Mouse (Mus musculus): ENCODE data around the gene Ebp. TPM values are rescaled to one million over a fixed set of nuclear protein-coding genes. Genes with fewer than 3 reads are reported as not detected.
A peak's percentile ranks its signal among the peaks of the same experiment; 100 is the strongest.

The Ebp gene
- polyA plus RNA-seq, 1 experiment from 2014 or later = 23.3 TPM

GRCm38 (mm10) chrX:8143750-8144149 is 49.6 kb downstream of the Ebp start:
- no peaks in the 10 kb centered on the region for H3K27me3 ChIP-seq
- H3K4me3 ChIP-seq (replicated peaks) = peak overlapping the region; percentile 56
- ATAC-seq (ENCODE audit: insufficient number of reproducible peaks, insufficient read depth, low FRiP score, low TSS enrichment, low read depth) = no peak
- H3K27ac ChIP-seq = no peak overlapping the region
- H3K4me1 ChIP-seq (replicated peaks) = 0 out of 2 replicates have a peak, but pooled peaks cover 6% of the 10 kb centered on the region
- peaks cover 35% of the 10 kb centered on the region for H3K36me3 ChIP-seq
- H3K4me2 ChIP-seq = peak overlapping the region; percentile 82
- no peaks in the 10 kb centered on the region for H3K9me3 ChIP-seq
- H3K9ac ChIP-seq (replicated peaks) = peak overlapping the region; percentile 78
- WGBS = 71% methylated on average over 7 of the region's 7 CpGs

- H3K4me2 ChIP-seq = peak overlapping the region; percentile 13; the same call in 1 of the 2 replicates
- no peaks in the 10 kb centered on the region for H3K27me3 ChIP-seq
- 90% methylated on average over 7 of the region's 7 CpGs for WGBS
- H3K4me3 ChIP-seq (replicated peaks) = no peak overlapping the region
- no peak for ATAC-seq (ENCODE audit: insufficient number of reproducible peaks, insufficient read depth, low FRiP score, low TSS enrichment, low read depth)
- 0 out of 2 replicates have a peak, but pooled peaks cover 6% of the 10 kb centered on the region for H3K4me1 ChIP-seq (replicated peaks)
- no peaks in the 10 kb centered on the region for H3K9me3 ChIP-seq
- H3K27ac ChIP-seq = no peak overlapping the region
- peaks cover 43% of the 10 kb centered on the region for H3K36me3 ChIP-seq
- no peak overlapping the region for H3K9ac ChIP-seq (replicated peaks)
Observed at GRCm38 (mm10) chrX:8142948-8143347, 50.4 kb downstream of the Ebp start.

- H3K9ac ChIP-seq (replicated peaks) = no peak overlapping the region
- H3K4me2 ChIP-seq = no peak overlapping the region
- H3K4me3 ChIP-seq (replicated peaks) = no peak overlapping the region
- H3K4me1 ChIP-seq (replicated peaks) = 0 out of 2 replicates have a peak, but pooled peaks cover 6% of the 10 kb centered on the region
- H3K36me3 ChIP-seq = peaks cover 46% of the 10 kb centered on the region
- WGBS = 73% methylated on average over 3 of the region's 3 CpGs
- H3K27ac ChIP-seq = no peak overlapping the region
- ATAC-seq (ENCODE audit: insufficient number of reproducible peaks, insufficient read depth, low FRiP score, low TSS enrichment, low read depth) = no peak
- H3K27me3 ChIP-seq = no peaks in the 10 kb centered on the region
- H3K9me3 ChIP-seq = no peaks in the 10 kb centered on the region
Observed at GRCm38 (mm10) chrX:8141058-8141457, 52.3 kb downstream of the Ebp start.

GRCm38 (mm10) chrX:8140446-8140845 is 52.9 kb downstream of the Ebp start:
- Histone ChIP-seq H3K9me3 (no peaks in the 10 kb centered on the region), H3K36me3 (peaks cover 46% of the 10 kb centered on the region), H3K4me3 (replicated peaks) (no peak overlapping the region), H3K9ac (replicated peaks) (no peak overlapping the region), H3K4me1 (replicated peaks) (0 out of 2 replicates have a peak, but pooled peaks cover 6% of the 10 kb centered on the region), H3K27ac (no peak overlapping the region), H3K4me2 (no peak overlapping the region), H3K27me3 (no peaks in the 10 kb centered on the region)
- WGBS = 90% methylated on average over 2 of the region's 2 CpGs
- ATAC-seq (ENCODE audit: insufficient number of reproducible peaks, insufficient read depth, low FRiP score, low TSS enrichment, low read depth) = no peak

- no peaks in the 10 kb centered on the region for H3K27me3 ChIP-seq
Observed at GRCm38 (mm10) chrX:8139480-8139879, 53.8 kb downstream of the Ebp start.

GRCm38 (mm10) chrX:8135886-8136285 is 57.4 kb downstream of the Ebp start:
- Histone ChIP-seq H3K4me2 (no peak overlapping the region), H3K36me3 (peaks cover 20% of the 10 kb centered on the region), H3K4me1 (replicated peaks) (no peaks in the 10 kb centered on the region), H3K27me3 (no peaks in the 10 kb centered on the region), H3K4me3 (replicated peaks) (no peak overlapping the region), H3K9ac (replicated peaks) (no peak overlapping the region), H3K9me3 (no peaks in the 10 kb centered on the region), H3K27ac (no peak overlapping the region)
- no peak for ATAC-seq (ENCODE audit: insufficient number of reproducible peaks, insufficient read depth, low FRiP score, low TSS enrichment, low read depth)
- WGBS = 66% methylated on average over 2 of the region's 2 CpGs

More at GRCm38 (mm10) chrX:8139480-8139879, 53.8 kb downstream of the Ebp start:
- 83% methylated on average over 1 of the region's 1 CpGs for WGBS
- ATAC-seq (ENCODE audit: insufficient number of reproducible peaks, insufficient read depth, low FRiP score, low TSS enrichment, low read depth) = no peak
- no peak overlapping the region for H3K4me3 ChIP-seq (replicated peaks)
- H3K4me2 ChIP-seq = no peak overlapping the region
- H3K4me1 ChIP-seq (replicated peaks) = 0 out of 2 replicates have a peak, but pooled peaks cover 6% of the 10 kb centered on the region
- no peak overlapping the region for H3K9ac ChIP-seq (replicated peaks)
- H3K27ac ChIP-seq = no peak overlapping the region
- peaks cover 46% of the 10 kb centered on the region for H3K36me3 ChIP-seq
- H3K9me3 ChIP-seq = no peaks in the 10 kb centered on the region

Other genes starting within 250 kb of the Ebp start
- gene Hdac6, start 245.6 kb downstream of the Ebp start, polyA plus RNA-seq (2016; fragmentation: Nextera tagmentation; extraction: Ambion mirVana) = 52.9 and 53.6 TPM in 2 replicates
- 2.0 and 2.3 TPM in 2 replicates for gene Gata1, start 215.4 kb downstream of the Ebp start, polyA plus RNA-seq (2016; fragmentation: Nextera tagmentation; extraction: Ambion mirVana)
- not detected in 2 replicates for gene Glod5, start 175.0 kb downstream of the Ebp start, polyA plus RNA-seq (2016; fragmentation: Nextera tagmentation; extraction: Ambion mirVana)
- 87.7 and 90.6 TPM in 2 replicates for gene Suv39h1, start 118.8 kb downstream of the Ebp start, polyA plus RNA-seq (2016; fragmentation: Nextera tagmentation; extraction: Ambion mirVana)
- 0.10 and 0.31 TPM in 2 replicates for gene Was, start 103.0 kb downstream of the Ebp start, polyA plus RNA-seq (2016; fragmentation: Nextera tagmentation; extraction: Ambion mirVana)
- gene Wdr13, start 60.6 kb downstream of the Ebp start, polyA plus RNA-seq (2016; fragmentation: Nextera tagmentation; extraction: Ambion mirVana) = 20.5 and 20.9 TPM in 2 replicates
- gene Rbm3, start 47.6 kb downstream of the Ebp start, polyA plus RNA-seq (2016; fragmentation: Nextera tagmentation; extraction: Ambion mirVana) = 531 and 573 TPM in 2 replicates
- gene Tbc1d25, start 17.3 kb downstream of the Ebp start, polyA plus RNA-seq (2016; fragmentation: Nextera tagmentation; extraction: Ambion mirVana) = 13.8 and 14.6 TPM in 2 replicates
- gene Porcn, start 13.0 kb upstream of the Ebp start, polyA plus RNA-seq (2016; fragmentation: Nextera tagmentation; extraction: Ambion mirVana) = 11.4 and 13.2 TPM in 2 replicates
- gene Ftsj1, start 58.9 kb upstream of the Ebp start, polyA plus RNA-seq (2016; fragmentation: Nextera tagmentation; extraction: Ambion mirVana) = 47.6 and 49.2 TPM in 2 replicates
- 1.0 and 1.4 TPM in 2 replicates for gene Slc38a5, start 77.6 kb upstream of the Ebp start, polyA plus RNA-seq (2016; fragmentation: Nextera tagmentation; extraction: Ambion mirVana)
- gene Ssxb10, start 133.9 kb upstream of the Ebp start, polyA plus RNA-seq (2016; fragmentation: Nextera tagmentation; extraction: Ambion mirVana) = not detected in 2 replicates
- not detected in 2 replicates for gene Ssxb9, start 173.5 kb upstream of the Ebp start, polyA plus RNA-seq (2016; fragmentation: Nextera tagmentation; extraction: Ambion mirVana)
- gene Ssxb1, start 219.8 kb upstream of the Ebp start, polyA plus RNA-seq (2016; fragmentation: Nextera tagmentation; extraction: Ambion mirVana) = not detected in 2 replicates

All from limb, embryonic 12.5 days (tissue).